Mouse (Mus musculus): ENCODE data around the gene Snx18.

The Snx18 gene

GRCm38 (mm10) chr13:113617891-113618823 is at the start of gene Snx18:
Gene Snx18, minus strand, starts transcription at chr13:113618564.
- DNase-seq, result peak; percentile 84 to 89

- DNase-seq, result no peak
Observed at GRCm38 (mm10) chr13:113663883-113664282, 45.5 kb upstream of the Snx18 start.

DNA sequence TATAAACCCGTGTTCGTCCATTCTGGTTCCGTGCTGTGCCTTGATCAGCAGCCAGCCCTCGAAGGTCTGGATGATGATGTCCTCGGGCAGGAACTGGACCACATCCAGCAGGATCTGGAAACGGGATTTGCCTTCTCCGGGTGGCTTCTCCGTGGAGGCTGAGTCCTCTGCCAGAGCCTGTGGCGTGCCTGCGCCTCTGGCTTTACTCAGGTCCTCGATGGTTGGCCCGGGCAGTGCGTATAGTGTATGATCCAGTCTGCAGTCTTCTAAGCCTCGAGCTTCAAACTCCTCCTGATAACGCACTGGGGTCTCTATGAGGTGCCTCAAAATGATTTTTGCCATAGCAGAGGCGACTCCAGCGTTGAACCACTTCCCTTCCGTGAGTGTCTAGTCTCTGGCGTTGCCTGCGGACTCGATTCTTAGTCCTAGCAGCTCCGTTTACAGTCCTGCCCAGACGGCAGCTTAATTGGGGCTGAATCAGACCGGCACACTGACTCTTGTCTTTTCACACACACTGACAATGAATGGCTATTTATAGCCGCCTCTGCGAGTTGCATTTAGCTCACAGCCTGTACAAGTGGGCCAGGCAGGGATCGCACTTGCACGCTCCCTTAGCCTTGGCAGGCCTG is 44.9 kb upstream of the Snx18 start, which contains the start of gene Hspb3:
Hspb3 (minus strand) TSS at position 526 of the 629 bp plus-strand sequence.
- no peak for DNase-seq

DNA sequence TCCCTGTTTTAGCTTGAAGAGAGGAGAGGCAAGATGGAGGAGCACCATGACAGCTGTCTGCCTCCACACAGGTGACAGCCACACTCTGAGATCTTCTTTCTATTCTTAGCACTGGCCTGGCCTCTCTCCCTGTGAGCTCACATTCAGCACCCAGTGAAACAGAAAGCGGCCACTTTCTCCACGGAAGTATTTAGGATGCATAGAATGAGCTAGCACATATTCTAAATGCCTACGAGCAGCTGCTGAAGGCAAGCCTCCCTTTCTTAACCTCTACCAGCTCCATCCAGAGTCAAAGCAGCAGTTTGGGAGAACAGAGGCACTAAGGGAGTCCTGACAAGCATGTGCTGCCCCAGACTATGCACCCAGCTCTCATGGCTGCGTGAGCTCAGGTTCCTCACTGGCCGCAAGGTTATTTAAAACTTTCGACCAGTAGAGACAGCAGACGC is 43.5 kb upstream of the Snx18 start:
- no peak for DNase-seq

GRCm38 (mm10) chr13:113660576-113661310 is 42.4 kb upstream of the Snx18 start:
- DNase-seq, result no peak

DNA sequence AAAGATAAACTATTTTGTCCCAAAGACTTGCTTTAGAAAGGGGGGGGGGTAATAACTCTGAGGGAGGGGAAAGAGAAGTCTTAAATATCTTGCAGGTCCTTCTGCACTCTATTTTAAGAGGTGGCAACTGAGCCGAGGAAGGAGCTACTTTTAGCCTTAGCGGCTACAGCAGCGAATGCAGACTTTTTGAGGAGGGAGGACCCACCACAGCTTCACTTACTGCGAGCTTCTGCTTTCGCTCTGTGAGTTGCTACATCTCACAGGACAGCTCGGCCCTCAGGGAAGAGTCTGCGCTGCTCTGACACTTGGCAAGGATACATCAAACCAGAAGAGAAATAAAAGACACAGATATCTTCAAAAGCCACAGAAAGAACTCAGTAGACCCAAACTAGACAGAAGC is 38.8 kb upstream of the Snx18 start:
- no peak for DNase-seq

DNA sequence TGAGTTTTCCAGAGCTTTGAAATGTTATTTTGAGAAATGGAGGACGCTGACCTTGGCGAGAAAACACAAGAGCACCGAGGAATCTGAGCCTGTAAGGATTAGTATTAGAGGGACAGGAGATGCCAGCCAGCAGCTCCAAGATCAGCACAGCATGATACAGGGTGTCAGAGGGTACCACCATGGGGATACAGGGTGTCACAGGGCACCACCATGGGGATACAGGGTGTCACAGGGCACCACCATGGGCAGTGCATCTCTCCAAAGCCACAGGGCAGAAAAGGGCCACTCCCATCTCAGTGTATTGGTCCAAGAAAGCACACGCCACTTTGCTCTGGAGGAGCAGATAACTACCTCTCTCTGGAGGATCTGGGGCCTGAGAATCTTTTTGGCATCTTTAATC is 38.3 kb upstream of the Snx18 start:
- DNase-seq, result no peak

- DNase-seq, result no peak
Observed at GRCm38 (mm10) chr13:113655511-113655910, 37.1 kb upstream of the Snx18 start.

DNA sequence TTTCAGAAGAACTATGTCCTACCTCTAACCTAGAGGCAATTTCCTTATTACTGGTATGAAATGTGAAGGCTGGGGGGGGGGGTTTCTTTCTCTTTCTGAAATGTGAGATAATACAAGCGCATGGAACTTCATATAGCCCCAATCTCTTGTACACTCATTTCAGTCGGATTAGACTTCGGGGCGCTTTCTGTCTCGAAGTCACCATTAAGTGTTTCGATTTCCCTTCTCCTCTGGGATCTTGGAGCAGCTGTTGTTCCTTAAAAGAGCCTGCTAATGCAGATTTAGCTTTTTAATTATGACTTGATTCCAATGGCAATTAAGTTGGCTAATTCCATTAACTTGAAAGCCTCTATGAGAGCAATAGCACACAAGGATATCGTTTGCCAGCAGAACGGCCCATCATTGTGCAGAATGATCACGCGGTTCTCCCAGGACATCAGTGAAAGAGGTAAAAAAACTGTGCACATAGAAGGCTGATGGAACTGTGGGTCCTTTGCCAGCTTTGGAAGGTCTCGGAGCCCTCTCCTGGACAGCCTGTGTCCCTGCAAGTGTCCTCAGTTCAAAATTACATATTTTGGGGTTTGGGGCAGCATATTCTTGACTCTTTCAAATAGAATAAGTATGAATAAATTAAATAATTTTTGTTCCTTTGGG is 22.7 kb upstream of the Snx18 start:
- no peak for DNase-seq

GRCm38 (mm10) chr13:113638914-113639313 is 20.6 kb upstream of the Snx18 start:
- DNase-seq, result no peak

GRCm38 (mm10) chr13:113635799-113636222 is 17.4 kb upstream of the Snx18 start:
- no peak for DNase-seq

DNA sequence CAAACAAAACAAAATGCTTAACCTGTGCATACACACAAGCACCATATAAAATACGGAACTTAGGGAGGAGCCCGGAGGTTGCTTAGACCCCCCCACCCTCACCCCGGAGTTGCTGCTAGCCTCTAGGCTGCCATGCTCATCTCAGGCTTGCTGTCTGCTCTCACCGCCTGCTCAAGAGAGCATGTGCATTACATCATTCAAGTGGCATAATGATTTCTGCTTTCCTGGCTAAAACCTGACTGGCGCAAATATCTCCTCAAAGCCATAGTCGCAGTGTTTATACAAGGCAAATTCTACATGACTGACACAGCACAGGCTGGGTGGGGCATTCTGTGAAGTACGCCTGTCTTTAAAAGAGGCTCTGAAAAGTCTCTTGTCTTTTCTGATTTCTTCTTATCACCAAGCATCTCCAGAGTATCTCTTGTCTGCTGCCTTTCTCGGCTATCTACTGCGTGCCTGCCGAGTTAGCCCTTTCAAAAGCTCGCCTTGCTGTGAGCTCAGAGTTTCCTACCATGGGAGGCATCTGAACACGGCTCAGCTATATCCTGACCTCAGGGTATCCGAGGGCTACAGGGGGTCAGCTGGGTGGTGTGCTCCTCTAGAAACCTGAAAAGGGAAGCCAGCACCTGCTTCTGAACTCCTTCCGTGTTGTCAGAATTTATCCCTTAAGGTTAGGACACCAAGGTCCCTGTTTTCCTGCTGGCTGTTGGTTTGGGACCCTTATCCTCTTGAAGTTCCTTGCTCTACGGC is 16.5 kb upstream of the Snx18 start:
- DNase-seq, result no peak

DNA sequence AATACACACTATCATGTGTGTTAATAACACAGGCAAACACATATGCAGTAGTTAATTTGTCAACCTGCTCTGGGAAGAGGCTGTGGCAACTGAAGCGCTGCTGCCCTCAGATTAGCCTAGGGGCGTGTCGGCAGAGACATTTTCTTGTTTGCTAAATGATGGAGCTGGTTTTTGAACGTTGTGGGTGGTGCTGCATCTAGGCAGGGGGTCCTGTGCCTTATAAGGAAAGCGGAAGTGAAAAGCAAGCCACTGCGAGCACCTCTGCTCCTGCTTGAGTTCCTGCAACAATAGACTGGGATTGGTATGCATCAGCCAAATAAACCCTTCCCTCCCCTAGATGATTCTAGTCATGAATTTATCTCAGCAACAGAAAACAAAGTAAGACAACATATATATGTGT is 14.1 kb upstream of the Snx18 start:
- no peak for DNase-seq

DNA sequence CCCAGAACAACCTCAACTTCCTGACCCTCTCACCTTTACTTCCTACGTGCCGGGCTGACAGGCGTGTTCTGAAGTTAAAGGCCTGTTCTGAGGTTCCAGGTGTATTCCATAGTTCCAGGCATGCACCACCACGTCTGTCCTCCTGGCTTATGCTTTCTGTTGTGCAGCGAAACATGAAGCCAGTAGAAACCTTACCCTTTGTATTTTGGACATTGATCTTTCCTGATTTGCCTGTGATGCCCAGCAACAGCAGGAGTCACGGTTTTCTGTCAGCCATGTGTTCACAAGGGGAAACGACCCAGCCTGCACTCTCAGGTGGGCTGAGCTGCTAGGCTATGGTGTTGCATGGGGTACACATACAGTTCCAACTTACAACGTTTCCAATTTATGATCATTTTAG is 9.2 kb upstream of the Snx18 start:
- no peak for DNase-seq

- DNase-seq, result no peak
Observed at GRCm38 (mm10) chr13:113622865-113623255, 4.5 kb upstream of the Snx18 start.

- no peak for DNase-seq
Observed at GRCm38 (mm10) chr13:113622122-113622864, 3.9 kb upstream of the Snx18 start.

DNA sequence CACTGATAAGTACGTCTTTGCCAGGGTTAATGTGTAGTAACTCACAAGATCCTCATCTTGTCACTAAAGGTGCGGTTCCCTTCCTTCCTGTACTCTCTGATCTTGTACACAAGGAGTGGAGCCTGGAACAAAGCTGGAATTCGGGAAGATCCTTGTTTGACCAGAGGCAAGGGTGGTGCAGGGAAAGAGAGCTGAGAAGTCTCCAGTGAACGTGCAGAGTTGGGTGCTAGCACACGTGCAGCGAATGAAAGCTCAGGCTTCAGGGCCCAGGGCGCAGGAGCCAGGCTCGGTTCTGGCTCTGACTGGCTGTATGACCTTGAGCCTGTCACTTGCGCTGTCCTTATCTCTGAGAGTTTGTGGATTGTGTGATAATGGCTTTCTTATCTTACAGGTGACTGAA is 639 bp upstream of the Snx18 start:
- no peak for DNase-seq

DNA sequence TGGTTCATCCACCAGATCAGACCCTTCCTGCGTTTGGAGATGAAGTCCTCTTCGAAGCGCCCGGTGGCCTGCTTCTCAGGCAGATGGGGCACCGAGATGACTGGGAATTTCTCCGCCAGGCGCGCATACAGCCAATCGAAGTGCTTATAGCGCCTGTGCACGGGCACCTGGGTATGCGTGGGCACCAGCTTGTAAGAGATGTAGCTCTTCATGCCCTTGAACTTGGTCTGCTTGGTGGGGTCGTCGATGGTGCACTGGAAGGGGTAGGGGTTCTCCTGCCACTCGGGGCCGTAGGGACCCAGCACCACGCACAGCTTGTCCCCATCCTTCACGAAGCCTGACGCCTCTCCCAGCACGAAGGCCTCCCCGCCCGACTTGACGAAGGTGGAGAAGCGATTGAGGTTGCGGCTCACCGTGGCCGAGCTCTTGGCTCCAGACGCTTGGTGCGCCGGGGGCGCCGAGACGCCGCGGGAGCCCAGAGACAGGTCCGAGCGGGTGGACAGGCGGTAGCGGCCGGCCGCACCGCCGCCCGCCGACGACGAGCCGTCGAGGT is 950 bp downstream of the Snx18 start:
- peak in 1 of 2 experiments; percentile 30 for DNase-seq

GRCm38 (mm10) chr13:113616751-113617337 is 1.5 kb downstream of the Snx18 start:
- no peak for DNase-seq

GRCm38 (mm10) chr13:113615971-113616671 is 2.2 kb downstream of the Snx18 start:
- DNase-seq, result no peak

Data from spleen, adult 18-20 months (tissue).